Mouse (Mus musculus): ENCODE results near the gene Wwc1. TPM values are rescaled to one million over a fixed set of nuclear protein-coding genes. Genes with fewer than 3 reads are reported as not detected.

The Wwc1 gene
- polyA plus RNA-seq, 1 experiment = 3.5 TPM

GRCm38 (mm10) chr11:35950466-35950865 is 29.9 kb downstream of the Wwc1 start:
- DNase-seq = no peak
- Histone ChIP-seq H3K4me1 (replicated peaks; ENCODE audit: control insufficient read depth, insufficient read depth, low read length) (no peaks in the 10 kb centered on the region), H3K36me3 (ENCODE audit: control insufficient read depth, insufficient read depth, low read length) (no peaks in the 10 kb centered on the region), H3K4me3 (ENCODE audit: control insufficient read depth, insufficient read depth, low read length) (no peak overlapping the region), H3K27me3 (ENCODE audit: control insufficient read depth, insufficient read depth, low read length) (no peaks in the 10 kb centered on the region), H3K27ac (ENCODE audit: control insufficient read depth, insufficient read depth, low read length) (no peak overlapping the region)
- WGBS = 92% methylated on average over 7 of the region's 7 CpGs
- TF ChIP-seq CTCF (IDR thresholded peaks at IDR 0.05; ENCODE audit: borderline replicate concordance, control insufficient read depth, extremely low read depth, insufficient read depth, low read length, poor library complexity) (no peak), POLR2A (IDR thresholded peaks at IDR 0.05; ENCODE audit: control insufficient read depth, extremely low read depth, insufficient read depth, low read length, poor library complexity) (no peak)

GRCm38 (mm10) chr11:35950011-35950410 is 30.3 kb downstream of the Wwc1 start:
- 95% methylated on average over 3 of the region's 3 CpGs for WGBS
- Histone ChIP-seq H3K27me3 (ENCODE audit: control insufficient read depth, insufficient read depth, low read length) (no peaks in the 10 kb centered on the region), H3K4me1 (replicated peaks; ENCODE audit: control insufficient read depth, insufficient read depth, low read length) (no peaks in the 10 kb centered on the region), H3K36me3 (ENCODE audit: control insufficient read depth, insufficient read depth, low read length) (no peaks in the 10 kb centered on the region), H3K27ac (ENCODE audit: control insufficient read depth, insufficient read depth, low read length) (no peak overlapping the region), H3K4me3 (ENCODE audit: control insufficient read depth, insufficient read depth, low read length) (no peak overlapping the region)
- TF ChIP-seq CTCF (IDR thresholded peaks at IDR 0.05; ENCODE audit: borderline replicate concordance, control insufficient read depth, extremely low read depth, insufficient read depth, low read length, poor library complexity) (no peak), POLR2A (IDR thresholded peaks at IDR 0.05; ENCODE audit: control insufficient read depth, extremely low read depth, insufficient read depth, low read length, poor library complexity) (no peak)
- no peak for DNase-seq

GRCm38 (mm10) chr11:35948457-35948881 is 31.9 kb downstream of the Wwc1 start:
- Histone ChIP-seq H3K4me3 (ENCODE audit: control insufficient read depth, insufficient read depth, low read length) (no peak overlapping the region), H3K4me1 (replicated peaks; ENCODE audit: control insufficient read depth, insufficient read depth, low read length) (no peaks in the 10 kb centered on the region), H3K27me3 (ENCODE audit: control insufficient read depth, insufficient read depth, low read length) (no peaks in the 10 kb centered on the region), H3K36me3 (ENCODE audit: control insufficient read depth, insufficient read depth, low read length) (no peaks in the 10 kb centered on the region), H3K27ac (ENCODE audit: control insufficient read depth, insufficient read depth, low read length) (no peak overlapping the region)
- WGBS = 72% methylated on average over 6 of the region's 6 CpGs
- TF ChIP-seq POLR2A (IDR thresholded peaks at IDR 0.05; ENCODE audit: control insufficient read depth, extremely low read depth, insufficient read depth, low read length, poor library complexity) (no peak), CTCF (IDR thresholded peaks at IDR 0.05; ENCODE audit: borderline replicate concordance, control insufficient read depth, extremely low read depth, insufficient read depth, low read length, poor library complexity) (no peak)
- DNase-seq = no peak

GRCm38 (mm10) chr11:35947944-35948343 is 32.4 kb downstream of the Wwc1 start:
- no peaks in the 10 kb centered on the region for H3K4me1 ChIP-seq (replicated peaks; ENCODE audit: control insufficient read depth, insufficient read depth, low read length)
- H3K27ac ChIP-seq (ENCODE audit: control insufficient read depth, insufficient read depth, low read length) = no peak overlapping the region
- 63% methylated on average over 9 of the region's 9 CpGs for WGBS
- no peak for DNase-seq
- no peak for TF ChIP-seq POLR2A (IDR thresholded peaks at IDR 0.05; ENCODE audit: control insufficient read depth, extremely low read depth, insufficient read depth, low read length, poor library complexity)
- TF ChIP-seq CTCF (IDR thresholded peaks at IDR 0.05; ENCODE audit: borderline replicate concordance, control insufficient read depth, extremely low read depth, insufficient read depth, low read length, poor library complexity) = no peak
- no peak overlapping the region for H3K4me3 ChIP-seq (ENCODE audit: control insufficient read depth, insufficient read depth, low read length)
- H3K27me3 ChIP-seq (ENCODE audit: control insufficient read depth, insufficient read depth, low read length) = no peaks in the 10 kb centered on the region
- no peaks in the 10 kb centered on the region for H3K36me3 ChIP-seq (ENCODE audit: control insufficient read depth, insufficient read depth, low read length)

GRCm38 (mm10) chr11:35945187-35945586 is 35.1 kb downstream of the Wwc1 start:
- 62% methylated on average over 6 of the region's 6 CpGs for WGBS
- Histone ChIP-seq H3K4me3 (ENCODE audit: control insufficient read depth, insufficient read depth, low read length) (no peak overlapping the region), H3K4me1 (replicated peaks; ENCODE audit: control insufficient read depth, insufficient read depth, low read length) (no peaks in the 10 kb centered on the region), H3K36me3 (ENCODE audit: control insufficient read depth, insufficient read depth, low read length) (no peaks in the 10 kb centered on the region), H3K27me3 (ENCODE audit: control insufficient read depth, insufficient read depth, low read length) (no peaks in the 10 kb centered on the region), H3K27ac (ENCODE audit: control insufficient read depth, insufficient read depth, low read length) (no peak overlapping the region)
- no peak for DNase-seq
- TF ChIP-seq CTCF (IDR thresholded peaks at IDR 0.05; ENCODE audit: borderline replicate concordance, control insufficient read depth, extremely low read depth, insufficient read depth, low read length, poor library complexity) (no peak), POLR2A (IDR thresholded peaks at IDR 0.05; ENCODE audit: control insufficient read depth, extremely low read depth, insufficient read depth, low read length, poor library complexity) (no peak)

- Histone ChIP-seq H3K27me3 (ENCODE audit: control insufficient read depth, insufficient read depth, low read length) (no peaks in the 10 kb centered on the region), H3K4me1 (replicated peaks; ENCODE audit: control insufficient read depth, insufficient read depth, low read length) (no peaks in the 10 kb centered on the region), H3K4me3 (ENCODE audit: control insufficient read depth, insufficient read depth, low read length) (no peak overlapping the region), H3K27ac (ENCODE audit: control insufficient read depth, insufficient read depth, low read length) (no peak overlapping the region), H3K36me3 (ENCODE audit: control insufficient read depth, insufficient read depth, low read length) (no peaks in the 10 kb centered on the region)
- no peak for TF ChIP-seq POLR2A (IDR thresholded peaks at IDR 0.05; ENCODE audit: control insufficient read depth, extremely low read depth, insufficient read depth, low read length, poor library complexity)
- TF ChIP-seq CTCF (IDR thresholded peaks at IDR 0.05; ENCODE audit: borderline replicate concordance, control insufficient read depth, extremely low read depth, insufficient read depth, low read length, poor library complexity) = no peak
- WGBS = 68% methylated on average over 3 of the region's 3 CpGs
- DNase-seq = no peak
Observed at GRCm38 (mm10) chr11:35941641-35942040, 38.7 kb downstream of the Wwc1 start.

- DNase-seq = no peak
- Histone ChIP-seq H3K4me3 (ENCODE audit: control insufficient read depth, insufficient read depth, low read length) (no peak overlapping the region), H3K36me3 (ENCODE audit: control insufficient read depth, insufficient read depth, low read length) (no peaks in the 10 kb centered on the region), H3K4me1 (replicated peaks; ENCODE audit: control insufficient read depth, insufficient read depth, low read length) (no peaks in the 10 kb centered on the region), H3K27ac (ENCODE audit: control insufficient read depth, insufficient read depth, low read length) (no peak overlapping the region), H3K27me3 (ENCODE audit: control insufficient read depth, insufficient read depth, low read length) (no peaks in the 10 kb centered on the region)
- 46% methylated on average over 5 of the region's 5 CpGs for WGBS
- TF ChIP-seq CTCF (IDR thresholded peaks at IDR 0.05; ENCODE audit: borderline replicate concordance, control insufficient read depth, extremely low read depth, insufficient read depth, low read length, poor library complexity) = no peak
Observed at GRCm38 (mm10) chr11:35941064-35941463, 39.3 kb downstream of the Wwc1 start.
